Mouse (Mus musculus) layer of hippocampus, postnatal 14 days (tissue): ENCODE results near the gene Lman1l. TPM values are rescaled to one million over a fixed set of nuclear protein-coding genes. Genes with fewer than 3 reads are reported as not detected.

Experiments
- DNase-seq, 2 experiments: peaks; one replicate each; pipeline ENCODE4 v3.0.0; 2021 to 2022; ENCODE audit warnings: low spot score in 2 of 2, mixed read lengths in 1 of 2
- long read RNA-seq, 2 experiments: library from polyadenylated mRNA; stranded (forward); transcript quantifications; one replicate each; pipeline ENCODE4 v2.0.0; 2021
- total RNA-seq, 2 experiments: library from RNA; stranded (reverse); gene quantifications; 2 replicates each; pipeline ENCODE4 v1.2.3; 2021

Lman1l gene
- total RNA-seq = not detected
- long read RNA-seq, experiment 1 = 0 reads
- long read RNA-seq, experiment 2 = 0 reads

DNA sequence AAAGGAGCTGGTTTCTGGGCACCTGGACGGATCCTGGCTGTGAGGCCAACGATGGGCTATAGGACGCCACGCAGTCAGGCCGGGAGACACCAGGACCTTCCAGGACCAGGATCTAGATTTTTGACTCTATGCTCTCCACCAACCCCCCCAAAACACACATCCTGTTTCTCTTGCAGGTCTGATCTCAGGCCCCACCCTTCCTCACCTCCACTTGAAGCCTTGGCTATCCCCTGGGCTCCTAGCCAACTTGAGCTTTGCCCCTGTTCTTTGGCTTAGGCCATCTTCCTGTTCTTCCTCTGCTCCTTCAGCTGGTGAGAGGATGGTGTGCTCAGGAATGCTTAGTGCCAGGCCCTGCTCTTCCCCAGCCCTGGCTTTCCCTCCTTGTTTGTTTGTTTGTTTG lies at the start of gene Lman1l:
Gene Lman1l (minus strand): TSS at position 101 of the 400 bp plus-strand sequence.
- DNase-seq = no peak

DNA sequence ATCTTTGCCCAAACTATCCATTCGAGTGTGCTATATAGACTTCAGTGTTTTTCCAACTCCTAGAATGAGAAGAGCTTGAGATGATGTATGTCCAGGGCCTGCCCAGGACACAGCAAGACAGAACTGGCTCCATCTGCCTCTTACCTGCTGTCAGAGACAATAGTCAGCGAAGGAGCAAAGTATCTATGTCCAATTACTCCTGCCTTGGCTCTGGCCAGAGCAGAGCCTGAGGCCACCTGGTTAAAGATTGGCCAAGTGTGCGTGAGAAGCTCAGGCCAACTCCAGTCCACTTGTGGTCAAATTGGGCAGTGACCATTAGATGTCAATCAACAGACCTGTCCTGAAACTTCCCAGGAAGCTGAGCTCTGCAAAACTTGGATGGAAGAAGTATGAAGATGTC lies 49.0 kb upstream of the Lman1l start:
- DNase-seq = no peak

DNA sequence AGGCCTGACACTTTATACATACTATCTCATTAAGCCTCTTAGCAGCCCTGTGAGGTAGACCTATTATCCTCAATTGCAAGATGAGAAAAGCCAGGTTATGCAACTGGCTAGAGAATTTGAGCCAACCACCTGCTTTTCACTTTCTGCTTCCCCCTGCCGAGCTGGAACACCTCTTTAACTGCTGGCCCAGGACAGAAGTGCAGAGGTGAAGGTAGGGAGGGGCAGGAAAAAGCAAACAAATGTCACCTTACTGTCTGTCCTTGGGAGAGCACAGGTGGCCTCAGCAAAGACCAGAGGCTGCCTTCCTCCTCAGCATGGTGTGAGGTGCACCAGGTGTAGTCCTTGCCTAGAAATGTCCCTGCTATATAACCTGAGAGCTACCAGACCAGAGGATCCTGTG lies 47.7 kb upstream of the Lman1l start:
- no peak for DNase-seq

DNA sequence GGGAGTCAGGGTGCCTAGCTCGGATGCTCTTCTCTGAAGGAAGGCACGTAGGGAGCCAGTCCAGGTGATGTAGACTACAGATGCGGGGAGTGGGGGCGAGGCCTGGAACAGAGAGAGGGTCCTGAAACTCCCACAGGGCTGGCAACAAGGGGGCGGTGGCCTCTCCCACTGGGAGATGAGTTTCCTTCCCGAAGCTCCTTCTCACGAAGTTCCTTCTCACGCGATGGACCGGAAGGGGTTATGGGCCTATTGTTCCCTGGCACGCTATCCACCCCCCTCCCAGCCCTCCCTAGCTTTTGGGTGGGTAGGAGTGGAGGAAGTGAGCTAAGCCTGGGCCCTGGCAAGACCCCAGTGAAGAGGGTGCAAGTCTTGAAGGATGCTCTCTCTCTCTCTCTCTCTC lies 47.2 kb upstream of the Lman1l start:
- no peak for DNase-seq

DNA sequence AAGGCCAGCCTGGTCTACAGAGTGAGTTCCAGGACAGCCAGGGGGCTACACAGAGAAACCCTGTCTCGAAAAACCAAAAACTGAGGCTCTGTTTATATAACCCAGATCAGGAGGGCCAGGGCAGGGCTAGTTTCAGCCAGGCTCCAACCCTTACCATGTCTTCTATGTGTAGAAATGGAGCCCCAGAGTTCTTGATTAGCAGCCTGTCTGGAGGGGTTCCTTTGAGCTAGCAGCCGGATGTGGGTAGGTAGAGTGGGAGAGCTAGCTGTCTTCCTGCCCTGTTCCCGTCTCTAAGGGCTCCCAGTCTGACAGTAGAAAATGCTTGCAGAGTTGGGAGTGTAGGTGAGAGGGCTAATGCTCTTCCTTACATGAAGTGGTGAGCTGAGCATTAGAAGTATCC lies 46.6 kb upstream of the Lman1l start:
- no peak for DNase-seq

DNA sequence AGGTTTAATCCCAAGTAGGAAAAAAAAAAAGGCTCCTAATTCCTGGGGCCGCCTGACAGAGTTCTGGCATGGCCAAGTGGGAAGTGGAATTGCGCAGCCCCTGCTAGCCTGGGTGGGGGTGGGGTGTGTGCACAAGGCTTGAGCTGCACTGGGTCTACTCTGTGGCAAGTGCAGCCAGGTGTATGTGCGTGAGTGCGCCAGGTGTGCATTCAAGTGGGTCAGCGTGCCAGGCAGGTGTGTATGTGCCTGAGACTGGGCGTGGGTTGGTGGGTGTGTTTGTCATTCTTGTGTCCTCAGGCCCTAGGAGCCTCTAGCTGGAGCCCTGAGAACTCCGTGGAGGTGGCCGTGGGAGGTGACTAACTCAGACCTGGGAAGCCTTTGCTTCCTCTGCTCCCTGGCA lies 46.0 kb upstream of the Lman1l start:
- no peak for DNase-seq

DNA sequence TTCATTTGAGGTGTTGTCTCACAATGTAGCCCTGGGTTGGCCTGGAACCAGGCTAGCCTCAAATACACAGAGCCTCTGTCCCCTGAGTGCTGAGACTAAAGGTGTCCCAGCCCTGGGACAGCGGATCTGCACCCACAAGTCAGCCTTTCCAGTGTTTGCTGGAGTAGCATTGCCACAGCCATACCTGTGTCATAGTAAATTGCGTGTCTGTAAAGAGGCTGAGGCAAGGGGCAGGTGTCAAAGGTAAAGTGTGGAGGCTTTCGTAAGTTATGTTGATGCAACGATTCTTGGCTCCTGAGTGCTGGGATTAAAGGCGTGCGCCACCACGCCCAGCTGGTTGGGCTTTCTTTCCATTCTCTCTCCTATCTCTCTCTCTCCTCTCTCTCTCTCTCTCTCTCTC lies 44.0 kb upstream of the Lman1l start:
- DNase-seq = no peak

DNA sequence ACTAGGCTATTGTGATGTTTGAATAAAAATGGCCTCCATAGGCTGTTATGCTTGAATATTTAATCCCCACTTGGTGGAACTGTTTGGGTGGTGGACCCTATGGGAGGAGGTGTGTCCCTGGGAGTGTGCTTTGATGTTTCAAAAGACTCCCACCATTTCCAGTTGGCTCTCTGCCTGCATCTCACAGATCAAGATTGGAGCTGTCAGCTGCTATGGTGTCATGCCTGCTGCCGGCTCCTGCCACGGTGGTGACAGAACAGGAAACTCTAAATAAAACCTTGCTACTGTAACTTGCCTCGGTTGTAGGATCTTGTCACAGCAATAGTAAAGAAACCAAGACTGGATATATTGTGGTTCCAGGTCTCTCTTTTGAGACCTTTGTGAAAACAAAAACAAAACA lies 41.0 kb upstream of the Lman1l start:
- no peak for DNase-seq

DNA sequence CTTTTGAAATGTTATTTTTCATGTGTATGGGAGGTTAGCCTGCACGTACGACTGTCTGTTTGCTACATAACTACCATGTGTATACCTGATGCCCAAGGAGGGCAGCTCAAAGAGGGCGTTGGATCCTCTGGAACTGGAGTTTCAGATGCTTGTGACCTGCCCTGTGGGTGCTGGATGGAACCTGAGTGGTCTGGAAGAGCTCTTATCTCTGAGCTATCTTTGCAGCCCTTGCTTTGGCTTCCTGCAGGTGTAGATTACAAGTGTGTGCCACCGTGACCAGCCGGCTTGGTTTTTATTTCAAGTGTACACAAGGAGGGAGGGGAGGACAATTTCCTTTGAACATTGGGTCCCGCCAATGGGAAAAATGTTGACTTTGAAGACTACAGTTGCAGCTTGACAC lies 39.9 kb upstream of the Lman1l start:
- no peak for DNase-seq

DNA sequence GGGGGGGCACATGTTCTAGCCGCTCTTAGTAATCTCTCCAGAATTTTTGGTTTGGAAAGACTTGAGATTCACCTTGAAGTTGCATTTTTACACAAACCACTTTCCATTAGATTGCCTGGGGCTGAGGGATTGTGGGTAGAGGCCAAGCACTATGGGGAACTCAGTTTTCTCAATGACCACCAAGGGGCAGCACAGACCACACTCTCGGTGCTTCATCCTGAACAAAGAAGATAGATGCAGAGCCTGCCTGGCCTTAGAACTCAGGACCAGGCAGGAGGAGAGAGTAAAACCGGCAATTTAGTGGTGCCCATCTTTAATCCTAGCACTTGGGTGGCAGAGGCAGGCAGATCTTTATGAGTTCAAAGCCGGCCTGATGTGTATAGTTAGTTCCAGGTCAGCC lies 39.2 kb upstream of the Lman1l start:
- DNase-seq = peak; percentile 70 to 88

DNA sequence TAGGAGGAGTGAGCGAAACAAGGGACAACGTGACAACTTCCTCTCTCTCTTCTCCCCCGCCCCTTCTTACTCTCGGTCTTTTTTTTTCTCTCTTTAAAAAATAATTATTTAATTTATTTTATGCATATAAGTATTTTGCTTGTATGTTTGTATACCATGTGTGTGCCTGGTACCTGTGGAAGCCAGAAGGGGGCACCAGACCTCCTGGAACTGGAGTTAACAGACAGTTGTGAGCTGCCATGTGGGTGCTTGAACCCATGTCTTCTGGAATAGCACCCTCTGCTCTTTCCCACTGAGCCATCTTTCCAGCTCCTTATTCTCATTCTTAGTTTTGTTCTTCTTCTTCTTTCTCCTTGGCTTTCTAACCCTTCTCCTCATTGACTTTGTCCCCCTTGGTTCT lies 38.4 kb upstream of the Lman1l start:
- DNase-seq = no peak

DNA sequence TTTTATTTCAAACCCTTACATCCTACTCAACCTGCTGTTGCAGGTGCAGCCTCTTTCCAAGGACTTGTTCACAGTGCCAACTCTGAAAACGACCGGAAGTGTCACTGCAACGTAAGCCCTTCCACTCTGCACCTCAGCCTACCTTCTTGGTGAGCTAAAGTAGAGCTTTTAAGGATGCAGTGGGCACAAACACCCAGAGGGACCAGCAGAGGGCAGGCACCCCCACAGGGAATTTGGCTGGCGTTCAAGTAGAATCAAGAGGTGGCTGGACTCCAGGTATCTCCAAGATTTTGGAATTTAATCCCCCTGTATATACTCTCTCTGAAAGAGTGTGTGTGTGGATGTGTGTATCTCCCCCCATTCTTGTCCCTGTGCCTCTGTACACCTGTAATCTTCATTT lies 37.3 kb upstream of the Lman1l start:
- no peak for DNase-seq

DNA sequence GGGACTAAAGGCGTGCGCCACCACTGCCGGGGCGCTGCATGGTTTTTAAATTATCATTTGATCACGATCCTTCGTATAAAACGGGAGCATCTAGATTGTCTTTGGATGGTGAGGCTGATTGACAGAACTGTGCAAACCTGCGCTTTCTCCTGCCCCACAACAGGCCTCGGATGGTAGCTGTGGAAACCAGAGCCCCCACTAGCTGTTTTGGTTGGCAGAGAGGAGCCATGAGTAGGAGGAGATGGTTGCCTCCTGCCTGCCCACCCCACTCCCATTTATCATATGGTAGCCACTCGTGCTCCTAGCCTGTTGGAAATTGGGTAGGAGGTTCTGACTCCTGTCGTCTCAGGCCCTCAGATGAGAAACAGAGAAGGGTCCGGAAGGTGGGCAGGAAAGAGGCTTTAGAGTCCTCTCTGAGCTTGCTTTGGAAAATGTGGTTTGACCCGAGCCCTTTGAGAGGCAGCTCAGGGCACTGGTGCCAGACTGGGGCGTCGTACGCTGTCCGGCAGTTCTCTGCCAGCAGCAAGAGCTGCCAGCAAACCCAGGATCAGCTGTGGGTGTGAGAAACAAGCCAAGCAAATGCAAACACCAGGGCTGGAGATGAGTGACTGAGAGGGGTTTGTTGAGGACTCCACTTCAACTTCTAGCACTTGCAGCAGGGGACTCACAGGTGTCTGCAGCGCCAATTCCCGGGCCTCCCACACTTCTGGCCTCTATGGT lies 36.2 kb upstream of the Lman1l start:
- no peak for DNase-seq

DNA sequence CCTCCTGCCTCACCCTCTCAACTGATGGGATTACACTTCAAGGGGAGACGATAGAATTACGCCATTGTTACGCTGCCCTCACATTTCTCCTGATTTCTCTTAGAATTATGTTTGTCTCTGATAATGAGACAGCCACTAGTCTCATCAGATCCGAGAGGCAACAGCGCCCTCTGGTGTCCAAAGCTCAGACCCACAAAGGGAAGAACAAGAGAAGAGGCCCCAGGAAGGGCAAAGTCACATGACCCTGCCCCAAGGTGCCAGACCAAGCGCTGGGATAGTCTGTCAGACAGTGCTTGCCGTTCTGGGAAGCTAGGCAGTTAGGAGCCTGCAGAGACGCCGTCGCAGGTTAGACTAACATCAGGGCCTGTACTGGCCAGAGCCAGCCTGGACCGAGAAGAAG lies 35.2 kb upstream of the Lman1l start:
- peak; percentile 95 for DNase-seq

DNA sequence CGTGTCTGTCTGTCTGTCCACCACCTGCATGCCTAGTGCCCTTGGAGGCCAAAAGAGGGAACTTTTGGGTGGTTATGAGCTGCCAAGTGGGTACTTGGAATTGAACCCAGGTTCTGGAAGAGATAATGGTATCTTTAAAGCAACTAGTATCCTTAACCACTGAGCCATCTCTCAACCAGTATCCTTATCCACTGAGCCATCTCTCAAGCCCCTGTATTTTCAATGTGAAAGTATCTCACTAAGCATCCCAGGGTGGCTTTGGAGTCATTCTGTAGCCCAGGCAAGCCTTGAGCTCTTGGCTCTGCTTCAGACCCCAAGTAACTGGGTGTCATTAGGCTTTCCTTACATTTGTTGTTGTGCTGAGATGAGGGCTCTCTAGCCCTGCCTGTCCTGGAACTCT lies 34.4 kb upstream of the Lman1l start:
- no peak for DNase-seq

DNA sequence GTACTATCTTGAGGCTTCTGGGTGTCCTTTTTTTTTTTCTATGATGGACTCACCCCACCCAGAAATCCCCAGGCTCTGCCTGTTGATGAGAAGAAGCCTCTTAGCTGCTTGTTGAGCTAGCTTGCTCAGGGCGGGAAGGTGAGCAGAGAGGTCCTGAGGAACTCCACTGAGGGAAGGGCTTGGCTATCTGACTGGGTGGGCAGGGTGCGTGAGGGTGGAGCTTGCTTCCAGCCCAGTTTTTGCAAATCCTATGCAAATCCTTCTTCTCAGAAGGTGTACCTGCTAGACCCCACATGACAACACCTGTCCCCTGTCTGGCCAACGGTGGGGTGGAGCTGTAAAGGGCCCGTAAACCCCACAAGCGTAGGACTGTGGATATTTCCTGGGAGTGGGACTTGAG lies 32.7 kb upstream of the Lman1l start, which contains the start of gene Csk:
Gene Csk (minus strand): TSS at position 349 of the 400 bp plus-strand sequence.
- DNase-seq = no peak

DNA sequence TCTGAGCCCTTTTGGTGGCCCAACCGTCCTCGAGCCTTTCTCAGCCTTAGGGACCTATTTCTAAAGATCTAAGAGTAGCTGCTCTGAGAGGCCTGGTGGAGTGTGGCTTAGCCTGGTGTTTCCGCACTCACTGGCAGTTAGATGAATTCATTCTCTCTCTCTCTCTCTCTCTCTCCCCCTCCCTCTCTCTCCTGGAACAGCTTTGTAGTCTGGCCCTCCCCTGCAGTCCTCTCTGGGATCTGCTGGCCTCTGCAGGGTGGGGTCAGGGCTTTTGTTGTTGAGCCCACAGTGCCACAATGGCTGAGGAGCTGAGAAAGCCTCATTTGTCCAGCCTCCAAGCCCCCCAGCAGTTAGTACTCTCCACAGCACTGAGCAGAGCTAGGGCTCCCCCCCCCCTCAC lies 32.3 kb upstream of the Lman1l start:
- no peak for DNase-seq

DNA sequence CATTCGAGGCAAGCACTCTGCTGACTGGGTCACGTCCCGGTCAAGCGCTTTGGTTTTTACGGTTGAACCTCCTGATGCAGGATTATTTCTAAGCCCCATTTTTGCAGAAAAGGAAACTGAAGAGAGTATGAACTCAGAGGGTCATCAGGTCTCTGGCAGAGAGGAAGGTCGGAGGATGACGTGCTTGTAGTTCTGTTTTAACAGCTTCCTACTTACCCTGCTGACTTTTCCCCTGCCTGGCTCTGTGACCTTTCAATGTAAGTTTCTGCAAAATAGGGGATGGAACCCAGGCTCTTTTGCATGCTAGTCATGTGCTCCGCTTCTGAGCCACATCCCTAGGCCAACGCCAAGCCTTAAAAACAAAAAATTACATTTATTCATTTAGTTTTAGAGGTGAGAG lies 31.8 kb upstream of the Lman1l start:
- no peak for DNase-seq

DNA sequence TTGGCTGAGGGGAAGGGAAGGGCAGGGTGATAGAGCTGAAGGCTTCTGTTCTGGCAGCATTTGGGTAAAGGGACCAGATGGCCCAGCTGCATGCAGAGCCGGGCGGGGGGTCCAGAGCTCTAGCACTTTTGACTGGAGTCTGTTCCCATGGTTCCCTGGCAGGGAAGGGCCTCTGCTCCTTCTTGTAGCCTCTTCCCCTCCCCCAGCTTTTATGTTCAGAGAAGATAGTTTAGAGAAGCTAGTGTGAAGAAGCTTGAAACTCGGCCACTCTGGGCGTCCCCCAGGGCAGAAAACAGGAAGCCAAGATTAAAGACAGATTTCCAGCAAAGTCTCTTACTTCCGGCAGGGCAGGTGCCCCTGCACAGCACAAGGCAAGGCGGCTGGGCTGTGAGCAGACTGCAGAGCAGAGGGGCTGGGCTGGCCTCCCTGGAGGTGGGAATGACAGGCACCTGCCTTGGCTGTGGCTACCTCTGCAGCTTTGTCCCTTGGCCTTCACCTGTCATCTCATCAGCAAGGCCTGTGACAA lies 30.3 kb upstream of the Lman1l start:
- peak in 1 of 2 experiments; percentile 40 for DNase-seq

DNA sequence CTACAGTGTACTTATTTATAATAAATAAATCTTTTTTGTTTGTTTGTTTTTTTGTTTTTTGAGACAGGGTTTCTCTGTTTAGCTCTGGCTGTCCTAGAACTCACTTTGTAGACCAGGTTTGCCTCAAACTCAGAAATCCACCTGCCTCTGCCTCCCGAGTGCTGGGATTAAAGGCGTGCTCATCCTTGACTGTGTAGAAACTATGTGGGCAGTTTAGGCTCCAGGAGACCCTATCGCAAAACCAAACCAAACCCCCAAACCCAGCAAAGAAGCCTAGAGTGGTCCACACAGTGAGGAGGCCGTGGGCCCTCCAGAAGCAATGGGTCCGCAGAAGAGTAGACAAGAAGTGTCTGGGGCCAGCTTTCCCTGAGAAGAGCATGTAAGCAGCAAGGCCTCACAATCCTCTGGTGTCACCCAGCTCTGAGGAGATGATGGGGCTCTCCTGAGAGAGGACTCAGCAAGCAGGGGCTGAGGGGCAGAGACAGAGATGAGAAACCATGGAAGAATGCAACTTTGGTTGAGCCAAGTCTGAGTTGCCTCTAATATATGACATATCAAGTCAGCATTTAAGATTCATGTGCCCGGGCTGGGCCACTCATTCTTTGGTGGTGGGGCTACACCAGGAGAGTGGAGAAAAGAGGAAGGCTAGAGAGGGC lies 29.7 kb upstream of the Lman1l start:
- DNase-seq = no peak

DNA sequence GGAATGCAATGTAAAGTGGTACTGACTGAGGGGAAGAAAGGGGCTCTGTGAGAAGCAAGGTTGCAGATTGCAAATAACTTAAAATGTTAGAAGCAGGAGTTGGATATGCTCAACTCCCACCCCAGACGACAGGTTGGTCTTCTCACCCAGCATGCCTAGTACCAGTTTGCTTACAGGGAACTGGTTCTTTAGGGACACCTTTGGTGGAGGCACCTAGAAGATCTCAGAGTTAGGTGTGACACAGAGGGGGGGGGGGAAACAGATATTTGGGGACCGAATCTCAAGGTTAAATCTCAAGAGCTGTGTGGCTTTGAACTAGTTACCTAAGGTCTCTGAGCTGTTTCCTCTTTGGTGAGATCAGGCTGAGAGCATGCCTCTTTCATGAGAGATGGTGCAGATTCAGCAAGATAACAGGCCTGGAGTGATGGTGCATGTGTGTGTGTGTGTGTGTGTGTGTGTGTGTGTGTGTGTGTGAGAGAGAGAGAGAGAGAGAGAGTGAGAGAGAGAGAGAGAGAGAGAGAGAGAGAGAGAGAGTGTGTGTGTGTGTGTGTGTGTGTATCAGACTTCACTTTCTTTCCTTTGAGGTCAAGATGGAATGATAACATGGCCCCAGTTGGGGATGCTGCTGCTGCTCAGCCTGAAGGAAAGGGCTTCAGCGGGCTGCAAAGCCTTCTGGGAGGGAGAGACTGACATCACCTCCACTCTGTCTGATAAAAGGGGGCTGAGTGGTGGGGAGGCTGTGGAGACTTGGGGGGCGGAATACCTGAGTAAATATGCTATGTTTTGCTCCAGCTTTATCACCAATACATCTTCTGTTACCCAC lies 26.9 kb upstream of the Lman1l start:
- DNase-seq = no peak

DNA sequence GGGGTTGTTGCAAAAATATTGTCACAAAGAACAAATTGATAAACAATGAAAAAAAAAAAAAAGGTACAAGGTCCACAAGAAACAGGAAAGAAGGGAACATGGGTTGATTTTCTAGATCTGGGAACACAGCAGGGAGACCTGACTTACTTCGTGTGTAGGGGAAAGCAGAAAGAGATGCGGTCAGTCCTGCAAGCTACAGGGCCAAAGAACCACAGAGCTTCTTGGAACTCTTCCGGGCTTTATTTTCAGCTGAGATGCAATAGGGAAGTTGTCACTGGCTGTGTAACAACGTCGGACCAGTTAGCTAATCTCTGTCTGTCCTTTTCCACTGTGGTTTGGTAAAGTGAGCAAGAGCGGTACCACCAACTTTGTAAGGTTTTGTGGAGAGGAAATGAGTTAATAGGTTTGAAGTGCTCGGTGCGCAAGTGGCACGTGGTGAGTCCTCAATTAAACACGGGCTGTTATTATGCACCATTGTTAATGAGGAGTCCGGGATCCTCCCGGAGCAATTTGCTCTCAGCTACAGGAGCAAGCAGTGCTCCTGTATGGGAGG lies 26.1 kb upstream of the Lman1l start:
- DNase-seq = no peak
